Mouse (Mus musculus) layer of hippocampus, adult 2 months (tissue): ENCODE results near the gene Olfr1417. TPM values are rescaled to one million over a fixed set of nuclear protein-coding genes. Genes with fewer than 3 reads are reported as not detected.
A peak's percentile ranks its signal among the peaks of the same experiment; 100 is the strongest.

ENCODE experiments used
- DNase-seq, 2 experiments: peaks; one replicate each; pipeline ENCODE4 v3.0.0; 2022; ENCODE audit warnings: low spot score in 2 of 2
- H3K27ac ChIP-seq: fragments of 200-600 bp; 2 replicates; pipeline ENCODE4 v1.8.1; 2022
- H3K4me3 ChIP-seq: fragments of 200-600 bp; 2 replicates; pipeline ENCODE4 v1.8.1; 2022; ENCODE audit warnings: mild to moderate bottlenecking
- CTCF ChIP-seq: fragments of 200-600 bp; conservative IDR thresholded peaks from 2 replicates; pipeline ENCODE4 v1.8.1; 2022; ENCODE audit warnings: antibody characterized with exemption, mild to moderate bottlenecking, moderate library complexity
- total RNA-seq, 2 experiments: library from RNA; stranded (reverse); gene quantifications; 2 replicates each; pipeline ENCODE4 v1.2.3; 2021

Olfr1417 gene
- total RNA-seq, 2 experiments from 2014 or later = not detected

- Histone ChIP-seq H3K4me3 (no peak overlapping the region), H3K27ac (peak overlapping the region; percentile 33; the same call in 1 of the 2 replicates)
- DNase-seq = no peak
- TF ChIP-seq CTCF = no peak
These were observed 34.6 kb downstream of the Olfr1417 start for GRCm38 (mm10) chr19:11804423-11804822.

GRCm38 (mm10) chr19:11800531-11801315, 38.3 kb downstream of the Olfr1417 start:
- no peak for DNase-seq
- 0 out of 2 replicates have a peak, but pooled peaks have one; percentile 7 for TF ChIP-seq CTCF
- Histone ChIP-seq H3K4me3 (no peak overlapping the region), H3K27ac (no peak overlapping the region)

- no peak overlapping the region for H3K4me3 ChIP-seq
- no peak overlapping the region for H3K27ac ChIP-seq
- no peak for DNase-seq
- TF ChIP-seq CTCF = no peak
These were observed 44.6 kb downstream of the Olfr1417 start for GRCm38 (mm10) chr19:11794447-11794846.

GRCm38 (mm10) chr19:11793741-11794359, 45.2 kb downstream of the Olfr1417 start:
- TF ChIP-seq CTCF = no peak
- no peak for DNase-seq
- Histone ChIP-seq H3K4me3 (no peak overlapping the region), H3K27ac (no peak overlapping the region)

GRCm38 (mm10) chr19:11791825-11792224, 47.2 kb downstream of the Olfr1417 start:
- no peak for TF ChIP-seq CTCF
- DNase-seq = no peak
- no peak overlapping the region for H3K27ac ChIP-seq

GRCm38 (mm10) chr19:11788876-11789275, 50.1 kb downstream of the Olfr1417 start:
- no peak for DNase-seq
- H3K27ac ChIP-seq = no peak overlapping the region
- no peak for TF ChIP-seq CTCF
- H3K4me3 ChIP-seq = no peak overlapping the region

More at GRCm38 (mm10) chr19:11791825-11792224, 47.2 kb downstream of the Olfr1417 start:
- no peak overlapping the region for H3K4me3 ChIP-seq

- Histone ChIP-seq H3K4me3 (no peak overlapping the region), H3K27ac (no peak overlapping the region)
- no peak for DNase-seq
- TF ChIP-seq CTCF = no peak
These were observed 51.2 kb downstream of the Olfr1417 start for GRCm38 (mm10) chr19:11787826-11788225.

- no peak overlapping the region for H3K4me3 ChIP-seq
- no peak overlapping the region for H3K27ac ChIP-seq
- TF ChIP-seq CTCF = no peak
- DNase-seq = no peak
These were observed 53.4 kb downstream of the Olfr1417 start for GRCm38 (mm10) chr19:11785409-11786154.

- DNase-seq = peak; percentile 52 to 76
- no peak overlapping the region for H3K27ac ChIP-seq
- peak; percentile 93 for TF ChIP-seq CTCF
- no peak overlapping the region for H3K4me3 ChIP-seq
These were observed 61.7 kb downstream of the Olfr1417 start for GRCm38 (mm10) chr19:11777191-11777865.

Other genes starting within 250 kb of the Olfr1417 start
- 1 to 10 TPM; 1.4 to 1.5 TPM for gene Ms4a6d, start 234.4 kb downstream of the Olfr1417 start, total RNA-seq
- gene Ms4a2, start 215.5 kb downstream of the Olfr1417 start, total RNA-seq = under 1 TPM in 1 of 2 experiments, not detected in 1; 0.38 TPM
- gene Ms4a3, start 198.4 kb downstream of the Olfr1417 start, total RNA-seq = not detected
- not detected for gene Oosp2, start 178.7 kb downstream of the Olfr1417 start, total RNA-seq
- not detected for gene Oosp1, start 148.1 kb downstream of the Olfr1417 start, total RNA-seq
- gene Oosp3, start 142.2 kb downstream of the Olfr1417 start, total RNA-seq = not detected
- not detected for gene Gif, start 91.7 kb downstream of the Olfr1417 start, total RNA-seq
- gene Mrpl16, start 68.8 kb downstream of the Olfr1417 start, total RNA-seq = 10 to 100 TPM; 31.2 to 34.6 TPM
- 10 to 100 TPM; 30.6 to 39.3 TPM for gene Stx3, start 19.8 kb downstream of the Olfr1417 start, total RNA-seq
- not detected for gene Olfr1418, start 21.8 kb upstream of the Olfr1417 start, total RNA-seq
- not detected for gene Olfr1419, start 35.9 kb upstream of the Olfr1417 start, total RNA-seq
- gene Olfr1420, start 47.3 kb upstream of the Olfr1417 start, total RNA-seq = not detected
- 10 to 100 TPM; 19.7 to 21.1 TPM for gene Patl1, start 73.2 kb upstream of the Olfr1417 start, total RNA-seq
- gene Osbp, start 126.7 kb upstream of the Olfr1417 start, total RNA-seq = 10 to 100 TPM; 50.3 to 50.9 TPM
- not detected for gene Olfr1423, start 202.1 kb upstream of the Olfr1417 start, total RNA-seq
- gene Olfr1424, start 223.5 kb upstream of the Olfr1417 start, total RNA-seq = not detected
- not detected for gene Olfr1425, start 238.5 kb upstream of the Olfr1417 start, total RNA-seq